Mouse (Mus musculus): ENCODE measurements around the gene Vmn1r44.
"Not testable (repeated sequence)": the region's sequence is repeated elsewhere in the genome, so short reads cannot be mapped to it uniquely, and the experiment has no call there.

DNA sequence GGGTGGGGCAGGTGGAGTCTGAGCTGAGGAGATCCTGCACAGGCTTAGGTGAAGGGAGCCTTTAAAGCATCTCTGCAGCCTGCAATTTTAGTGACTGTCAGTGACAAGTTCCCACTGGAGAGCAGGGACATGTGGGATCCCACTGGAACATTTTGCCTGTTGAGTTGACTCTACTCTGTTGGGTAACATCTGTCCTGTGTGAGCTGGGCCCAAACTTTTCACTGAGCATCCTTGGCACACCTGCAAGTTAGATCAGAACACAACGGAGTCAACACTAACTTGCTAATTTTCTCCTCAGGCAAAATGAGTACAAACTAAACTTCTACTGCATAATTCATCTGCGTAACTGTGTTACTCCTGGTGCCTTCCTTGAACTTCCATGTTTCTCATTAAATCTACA lies 57.0 kb downstream of the Vmn1r44 start, which contains the start of gene Vmn1r45:
- TF ChIP-seq CTCF (conservative IDR thresholded peaks at IDR 0.05; ENCODE audit: low read length); NANOG (IDR thresholded peaks at IDR 0.05; ENCODE audit: borderline replicate concordance, low read length); POU5F1 (IDR thresholded peaks at IDR 0.05; ENCODE audit: borderline replicate concordance, low read length): not testable (repeated sequence)
